Mouse (Mus musculus) embryonic facial prominence, embryonic 14.5 days (tissue): ENCODE results near the gene Yes1. TPM values are rescaled to one million over a fixed set of nuclear protein-coding genes. Genes with fewer than 3 reads are reported as not detected.

Source experiments
- ATAC-seq: fragments of 200-750 bp; cut with Nextera tagmentation; 2 replicates; pipeline ENCODE4 v1.8.0; 2017; ENCODE audit warnings: low read depth, moderate number of reproducible peaks, moderate TSS enrichment
- DNase-seq: peaks from one replicate; pipeline ENCODE4 v3.0.0-alpha.2; 2015; ENCODE audit warnings: low spot score
- H3K27ac ChIP-seq: fragments of 300-500 bp; sonication (generic); replicated peaks from 2 replicates; pipeline ENCODE4 v1.5.1; 2014; ENCODE audit warnings: low read depth, mild to moderate bottlenecking, low read length, moderate library complexity
- H3K27me3 ChIP-seq: fragments of 300-500 bp; sonication (generic); replicated peaks from 2 replicates; pipeline ENCODE4 v1.6.1; 2014; ENCODE audit warnings: low read length; ENCODE audit not compliant: control insufficient read depth, insufficient read depth
- H3K36me3 ChIP-seq: fragments of 300-500 bp; sonication (generic); 2 replicates; pipeline ENCODE4 v1.6.1; 2014; ENCODE audit warnings: low read length, mixed read lengths; ENCODE audit not compliant: control insufficient read depth, insufficient read depth
- H3K4me1 ChIP-seq: fragments of 300-500 bp; sonication (generic); 2 replicates; pipeline ENCODE4 v1.6.1; 2014; ENCODE audit warnings: antibody characterized with exemption, low read length; ENCODE audit not compliant: control insufficient read depth, insufficient read depth
- H3K4me2 ChIP-seq: fragments of 300-500 bp; sonication (generic); 2 replicates; pipeline ENCODE4 v1.6.1; 2014; ENCODE audit warnings: low read depth, mild to moderate bottlenecking, low read length, moderate library complexity, mixed read lengths
- H3K4me3 ChIP-seq: fragments of 300-500 bp; sonication (generic); 2 replicates; pipeline ENCODE4 v1.5.1; 2014; ENCODE audit warnings: low read depth, mild to moderate bottlenecking, low read length
- H3K9ac ChIP-seq: fragments of 300-500 bp; sonication (generic); 2 replicates; pipeline ENCODE4 v1.6.1; 2014; ENCODE audit warnings: low read depth, mild to moderate bottlenecking, low read length, moderate library complexity, mixed read lengths
- H3K9me3 ChIP-seq: fragments of 300-500 bp; sonication (generic); 2 replicates; pipeline ENCODE4 v1.6.1; 2016; ENCODE audit warnings: low read length; ENCODE audit not compliant: control insufficient read depth
- WGBS: fragments of 180-500 bp; shearing (Covaris S2); extraction: QIAGEN DNeasy Blood & Tissue Kit; methylation state at CpG from one replicate; pipeline ENCODE4 v1.1.7; 2014; 5-methylcytosine and 5-hydroxymethylcytosine counted together
- polyA plus RNA-seq: library from polyadenylated mRNA; unstranded; fragments of >200 nt; fragmentation: Nextera tagmentation; extraction: Ambion mirVana; gene quantifications from 2 replicates; pipeline ENCODE4 v1.2.1, GENCODE M21; 2014

The Yes1 gene
- polyA plus RNA-seq, 1 experiment from 2014 or later = 32.2 TPM

DNA sequence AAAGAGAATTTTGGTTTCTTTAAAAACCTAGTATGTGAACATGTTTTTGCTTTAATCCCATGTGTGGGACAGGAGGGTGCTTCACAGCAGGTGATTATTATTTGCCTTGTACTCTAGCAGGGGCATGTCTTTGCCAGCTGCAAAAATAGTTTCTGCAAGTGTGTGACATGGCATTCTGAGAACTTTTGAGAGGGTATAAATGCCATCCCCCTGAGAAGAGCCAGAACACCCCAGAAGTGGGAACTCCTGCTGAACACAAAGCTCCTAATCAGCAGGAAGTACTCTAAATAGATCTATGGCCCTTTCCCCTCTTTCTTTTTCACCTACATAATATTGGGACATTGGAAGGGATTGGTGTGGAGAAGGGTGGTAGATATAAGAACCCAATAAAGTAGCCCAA is 22.2 kb downstream of the Yes1 start:
- no peaks in the 10 kb centered on the region for H3K4me1 ChIP-seq
- no peak overlapping the region for H3K27ac ChIP-seq
- H3K36me3 ChIP-seq = no peaks in the 10 kb centered on the region
- DNase-seq = no peak
- H3K9me3 ChIP-seq = no peaks in the 10 kb centered on the region
- no peak overlapping the region for H3K4me2 ChIP-seq
- no peak overlapping the region for H3K4me3 ChIP-seq
- ATAC-seq = no peak
- H3K27me3 ChIP-seq = no peaks in the 10 kb centered on the region
- no peak overlapping the region for H3K9ac ChIP-seq

GRCm38 (mm10) chr5:32657386-32657785 is 46.4 kb downstream of the Yes1 start:
- Histone ChIP-seq H3K9me3 (no peaks in the 10 kb centered on the region), H3K27ac (no peak overlapping the region), H3K4me2 (no peak overlapping the region), H3K4me1 (no peaks in the 10 kb centered on the region), H3K27me3 (no peaks in the 10 kb centered on the region), H3K36me3 (peaks cover 42% of the 10 kb centered on the region), H3K9ac (no peak overlapping the region), H3K4me3 (no peak overlapping the region)
- DNase-seq (peak; percentile 9), ATAC-seq (no peak)
- 58% methylated on average over 1 of the region's 1 CpGs for WGBS

GRCm38 (mm10) chr5:32682475-32682874 is 71.5 kb downstream of the Yes1 start:
- DNase-seq (no peak), ATAC-seq (no peak)
- no peak overlapping the region for H3K4me3 ChIP-seq
- H3K4me1 ChIP-seq = no peaks in the 10 kb centered on the region
- peaks cover 18% of the 10 kb centered on the region for H3K36me3 ChIP-seq
- H3K9me3 ChIP-seq = no peaks in the 10 kb centered on the region
- 37% methylated on average over 2 of the region's 2 CpGs for WGBS
- H3K4me2 ChIP-seq = no peak overlapping the region
- no peak overlapping the region for H3K27ac ChIP-seq
- no peaks in the 10 kb centered on the region for H3K27me3 ChIP-seq
- H3K9ac ChIP-seq = no peak overlapping the region

- H3K9ac ChIP-seq = no peak overlapping the region
- no peak overlapping the region for H3K4me3 ChIP-seq
- ATAC-seq (no peak), DNase-seq (no peak)
- no peak overlapping the region for H3K4me2 ChIP-seq
- no peaks in the 10 kb centered on the region for H3K27me3 ChIP-seq
- H3K9me3 ChIP-seq = no peaks in the 10 kb centered on the region
- H3K36me3 ChIP-seq = no peaks in the 10 kb centered on the region
- H3K4me1 ChIP-seq = no peaks in the 10 kb centered on the region
- WGBS = 65% methylated on average over 2 of the region's 2 CpGs
- no peak overlapping the region for H3K27ac ChIP-seq
These were observed 82.4 kb downstream of the Yes1 start for GRCm38 (mm10) chr5:32693411-32693810.

DNA sequence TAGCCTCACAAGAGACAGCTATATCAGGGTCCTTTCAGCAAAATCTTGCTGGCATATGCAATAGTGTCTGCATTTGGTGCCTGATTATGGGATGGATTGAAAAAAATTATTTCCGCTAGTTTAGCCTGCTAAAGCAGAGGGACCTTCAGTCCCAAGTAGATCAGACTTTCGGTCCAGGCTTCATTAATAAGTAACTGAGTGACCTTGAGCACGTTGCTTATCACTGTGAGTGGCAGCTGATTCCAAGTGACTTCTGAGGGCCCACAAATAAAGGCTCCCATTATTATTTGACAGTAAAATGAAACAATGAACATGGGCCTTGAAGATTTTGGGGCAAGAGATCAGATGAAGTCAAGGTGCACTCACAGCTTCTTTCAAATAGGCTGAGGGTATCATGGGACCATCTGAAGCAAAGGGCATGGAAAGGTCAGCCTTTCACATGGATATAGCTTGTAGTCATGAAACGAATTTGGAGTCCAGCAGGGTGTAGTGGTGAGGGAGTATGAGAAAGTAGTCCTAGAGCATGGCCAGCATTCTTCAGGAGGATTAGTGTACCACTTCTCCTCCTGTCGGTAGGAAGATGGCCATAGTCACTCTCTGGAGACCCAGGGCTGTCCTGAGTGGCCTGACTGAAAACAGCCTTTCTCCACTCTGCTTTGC is 86.4 kb downstream of the Yes1 start:
- WGBS = 74% methylated on average over 5 of the region's 5 CpGs
- no peaks in the 10 kb centered on the region for H3K36me3 ChIP-seq
- no peaks in the 10 kb centered on the region for H3K4me1 ChIP-seq
- H3K9ac ChIP-seq = no peak overlapping the region
- ATAC-seq (no peak), DNase-seq (no peak)
- no peaks in the 10 kb centered on the region for H3K9me3 ChIP-seq
- H3K27ac ChIP-seq = no peak overlapping the region
- H3K27me3 ChIP-seq = no peaks in the 10 kb centered on the region
- no peak overlapping the region for H3K4me2 ChIP-seq
- no peak overlapping the region for H3K4me3 ChIP-seq

- Histone ChIP-seq H3K27me3 (no peaks in the 10 kb centered on the region), H3K4me1 (no peaks in the 10 kb centered on the region), H3K4me3 (no peak overlapping the region), H3K9me3 (no peaks in the 10 kb centered on the region), H3K27ac (no peak overlapping the region), H3K4me2 (no peak overlapping the region), H3K9ac (no peak overlapping the region), H3K36me3 (no peaks in the 10 kb centered on the region)
- no peak for ATAC-seq
- WGBS = 70% methylated on average over 2 of the region's 2 CpGs
- no peak for DNase-seq
These were observed 95.3 kb downstream of the Yes1 start for GRCm38 (mm10) chr5:32706226-32706780.

DNA sequence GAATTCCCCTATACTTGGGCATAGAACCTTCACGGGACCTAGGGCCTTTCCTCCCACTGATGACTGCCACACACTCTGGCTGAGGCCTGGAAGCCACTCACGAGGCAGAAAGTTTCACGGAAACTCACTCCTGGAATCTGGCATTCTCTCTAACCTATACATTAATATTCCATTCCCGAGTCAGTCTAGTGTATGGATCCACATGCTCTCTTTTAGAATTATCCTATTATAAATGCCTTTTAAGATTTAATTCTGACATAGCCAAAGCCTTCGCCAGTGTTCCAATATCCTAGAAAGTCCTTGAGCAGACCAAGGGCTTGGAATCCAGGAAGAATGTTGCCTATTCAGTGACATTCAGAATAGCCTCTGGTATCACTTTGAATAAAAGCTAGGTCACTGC is 100.5 kb downstream of the Yes1 start:
- H3K27ac ChIP-seq = no peak overlapping the region
- H3K27me3 ChIP-seq = no peaks in the 10 kb centered on the region
- no peak overlapping the region for H3K9ac ChIP-seq
- no peak overlapping the region for H3K4me2 ChIP-seq
- H3K4me3 ChIP-seq = no peak overlapping the region
- 73% methylated on average over 5 of the region's 5 CpGs for WGBS
- no peaks in the 10 kb centered on the region for H3K36me3 ChIP-seq
- DNase-seq = no peak
- ATAC-seq = no peak
- no peaks in the 10 kb centered on the region for H3K9me3 ChIP-seq
- no peaks in the 10 kb centered on the region for H3K4me1 ChIP-seq

DNA sequence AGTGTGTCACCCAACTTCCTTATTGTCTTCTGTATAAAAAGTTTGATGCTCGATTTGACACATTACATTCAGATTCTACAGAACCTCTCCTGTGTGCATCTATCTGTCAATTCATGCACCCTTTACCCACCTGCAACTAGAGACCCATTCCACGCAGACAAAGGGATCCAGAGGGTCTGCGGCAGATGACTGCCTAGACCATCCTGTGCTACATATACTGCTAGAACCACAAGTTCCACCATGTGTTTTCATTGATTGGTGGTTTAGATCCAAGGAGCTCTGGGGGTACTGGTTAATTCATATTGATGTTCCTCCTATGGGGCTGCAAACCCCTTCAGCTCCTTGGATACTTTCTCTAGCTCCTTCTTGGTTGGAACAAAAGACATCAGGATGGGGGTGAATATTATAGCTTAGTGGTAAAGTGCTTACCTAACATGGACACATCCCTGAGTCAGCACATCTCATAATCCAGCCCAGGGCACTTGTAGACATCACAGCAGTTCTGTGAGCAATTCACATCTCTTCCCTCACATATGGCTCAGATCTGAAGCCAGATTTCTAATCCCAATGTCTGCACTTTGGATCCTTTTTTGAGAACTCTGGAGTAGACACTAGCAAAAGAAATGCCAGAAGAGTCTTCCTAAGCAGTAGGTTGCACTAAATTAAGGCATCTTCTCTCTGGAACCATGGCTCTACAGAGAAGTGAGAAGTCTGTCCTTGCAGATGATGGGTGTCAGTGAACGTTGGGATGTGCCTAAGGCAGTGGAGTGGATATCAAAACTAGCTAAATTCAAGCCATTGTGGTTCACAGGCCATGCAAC is 101.5 kb downstream of the Yes1 start:
- no peak overlapping the region for H3K4me3 ChIP-seq
- H3K9ac ChIP-seq = no peak overlapping the region
- peak overlapping the region; percentile 81; the same call in 1 of the 2 replicates for H3K4me2 ChIP-seq
- DNase-seq (no peak), ATAC-seq (no peak)
- no peaks in the 10 kb centered on the region for H3K4me1 ChIP-seq
- no peaks in the 10 kb centered on the region for H3K36me3 ChIP-seq
- H3K27ac ChIP-seq = no peak overlapping the region
- H3K9me3 ChIP-seq = no peaks in the 10 kb centered on the region
- no peaks in the 10 kb centered on the region for H3K27me3 ChIP-seq
- WGBS = 65% methylated on average over 4 of the region's 4 CpGs
